Mouse (Mus musculus): ENCODE data around the gene Nlk. TPM values are rescaled to one million over a fixed set of nuclear protein-coding genes. Genes with fewer than 3 reads are reported as not detected.
"Not testable (repeated sequence)": the region's sequence is repeated elsewhere in the genome, so short reads cannot be mapped to it uniquely, and the experiment has no call there.

The Nlk gene
- total and polyA plus RNA-seq, 3 experiments, result 14.8 to 22.4 (median 20.4) TPM

- H3K4me2 ChIP-seq (ENCODE audit: insufficient read depth, low read depth, poor library complexity, severe bottlenecking); H3K4me1 ChIP-seq (ENCODE audit: control insufficient read depth in 1 of 2, insufficient read depth in 2 of 2); H3K79me2 ChIP-seq (replicated peaks; ENCODE audit: control insufficient read depth, extremely low read depth, insufficient read depth, poor library complexity, severe bottlenecking); DNase-seq (ENCODE audit: extremely low read depth); H3K9me3 ChIP-seq (replicated peaks; ENCODE audit: low read length); H3K27me3 ChIP-seq (replicated peaks); dilution Hi-C loops (cut with MboI; ENCODE audit: extremely low pct_ligation_motif_present, extremely low pct_unique_long_range_greater_than_20kb, low sequenced_read_pairs); H3K4me3 ChIP-seq (replicated peaks in 1 of 3; ENCODE audit: low read depth in 2 of 3, low read length in 2 of 3, poor library complexity in 1 of 3); H3K27ac ChIP-seq (ENCODE audit: insufficient read depth, low read depth); H3K9ac ChIP-seq (ENCODE audit: insufficient read depth, low read depth): not testable (repeated sequence)
- peaks cover 14 to 44% of the 10 kb centered on the region in 2 experiments for H3K36me3 ChIP-seq (replicated peaks in 1 of 2; ENCODE audit: control insufficient read depth in 1 of 2, insufficient read depth in 1 of 2, low read length in 1 of 2)
- in situ Hi-C loops (cut with MboI; ENCODE audit: low pct_ligation_motif_present, low pct_unique_long_range_greater_than_20kb, low sequenced_read_pairs), result loop anchor here (10.0 kb wide), 1 partner anchor 367 kb away; no protein-coding TSS in a partner anchor
- TF ChIP-seq CTCF (conservative IDR thresholded peaks at IDR 0.05 in 1 of 2, IDR thresholded peaks at IDR 0.05 in 1 of 2; ENCODE audit: low read depth in 2 of 2, low read length in 2 of 2) (peak in 1 of 2 experiments; percentile 28; a peak in 2 of 4 replicates), RAD21 (IDR thresholded peaks at IDR 0.05; ENCODE audit: low read depth, low read length) (peak; percentile 19)
Observed at GRCm38 (mm10) chr11:78587677-78588076, 109.5 kb downstream of the Nlk start.

GRCm38 (mm10) chr11:78586099-78586498, 111.1 kb downstream of the Nlk start:
- Histone ChIP-seq H3K4me2 (ENCODE audit: insufficient read depth, low read depth, poor library complexity, severe bottlenecking) (no peak overlapping the region), H3K27ac (ENCODE audit: insufficient read depth, low read depth) (no peak overlapping the region), H3K27me3 (replicated peaks) (no peaks in the 10 kb centered on the region), H3K4me3 (replicated peaks in 1 of 3; ENCODE audit: low read depth in 2 of 3, low read length in 2 of 3, poor library complexity in 1 of 3) (no peak overlapping the region), H3K9me3 (replicated peaks; ENCODE audit: low read length) (no peaks in the 10 kb centered on the region), H3K79me2 (replicated peaks; ENCODE audit: control insufficient read depth, extremely low read depth, insufficient read depth, poor library complexity, severe bottlenecking) (0 out of 2 replicates have a peak, but pooled peaks cover 2% of the 10 kb centered on the region), H3K4me1 (ENCODE audit: control insufficient read depth in 1 of 2, insufficient read depth in 2 of 2) (no peaks in the 10 kb centered on the region), H3K9ac (ENCODE audit: insufficient read depth, low read depth) (no peak overlapping the region), H3K36me3 (replicated peaks in 1 of 2; ENCODE audit: control insufficient read depth in 1 of 2, insufficient read depth in 1 of 2, low read length in 1 of 2) (peaks cover 17 to 53% of the 10 kb centered on the region in 2 experiments)
- DNase-seq (ENCODE audit: extremely low read depth), result peak; percentile 33
- in situ Hi-C loops (cut with MboI; ENCODE audit: low pct_ligation_motif_present, low pct_unique_long_range_greater_than_20kb, low sequenced_read_pairs), result loop anchor here (10.0 kb wide), 1 partner anchor 369 kb away; no protein-coding TSS in a partner anchor
- dilution Hi-C loops (cut with MboI; ENCODE audit: extremely low pct_ligation_motif_present, extremely low pct_unique_long_range_greater_than_20kb, low sequenced_read_pairs), result no loop called here
- peak in 1 of 2 experiments; percentile 61; a peak in 2 of 4 replicates for TF ChIP-seq CTCF (conservative IDR thresholded peaks at IDR 0.05 in 1 of 2, IDR thresholded peaks at IDR 0.05 in 1 of 2; ENCODE audit: low read depth in 2 of 2, low read length in 2 of 2)
- peak; percentile 52 for TF ChIP-seq RAD21 (IDR thresholded peaks at IDR 0.05; ENCODE audit: low read depth, low read length)
- TF ChIP-seq USF2 (conservative IDR thresholded peaks at IDR 0.05; ENCODE audit: low read depth, low read length), result no peak
- peak; percentile 29 for TF ChIP-seq SMC3 (IDR thresholded peaks at IDR 0.05; ENCODE audit: low read depth, low read length)

- Histone ChIP-seq H3K27me3 (replicated peaks) (no peaks in the 10 kb centered on the region), H3K9me3 (replicated peaks; ENCODE audit: low read length) (no peaks in the 10 kb centered on the region), H3K27ac (ENCODE audit: insufficient read depth, low read depth) (no peak overlapping the region), H3K9ac (ENCODE audit: insufficient read depth, low read depth) (no peak overlapping the region), H3K4me1 (ENCODE audit: control insufficient read depth in 1 of 2, insufficient read depth in 2 of 2) (no peaks in the 10 kb centered on the region), H3K79me2 (replicated peaks; ENCODE audit: control insufficient read depth, extremely low read depth, insufficient read depth, poor library complexity, severe bottlenecking) (0 out of 2 replicates have a peak, but pooled peaks cover 2% of the 10 kb centered on the region), H3K4me2 (ENCODE audit: insufficient read depth, low read depth, poor library complexity, severe bottlenecking) (no peak overlapping the region), H3K36me3 (replicated peaks in 1 of 2; ENCODE audit: control insufficient read depth in 1 of 2, insufficient read depth in 1 of 2, low read length in 1 of 2) (peaks cover 22 to 64% of the 10 kb centered on the region in 2 experiments), H3K4me3 (replicated peaks in 1 of 3; ENCODE audit: low read depth in 2 of 3, low read length in 2 of 3, poor library complexity in 1 of 3) (no peak overlapping the region)
- no peak for DNase-seq (ENCODE audit: extremely low read depth)
- no peak for TF ChIP-seq SMC3 (IDR thresholded peaks at IDR 0.05; ENCODE audit: low read depth, low read length)
- no peak for TF ChIP-seq CHD1 (IDR thresholded peaks at IDR 0.05; ENCODE audit: low read depth, low read length)
- no peak for TF ChIP-seq KAT2A (IDR thresholded peaks at IDR 0.05; ENCODE audit: insufficient replicate concordance, low read length)
- no peak for TF ChIP-seq SIN3A (IDR thresholded peaks at IDR 0.05; ENCODE audit: low read length)
- TF ChIP-seq NELFE (IDR thresholded peaks at IDR 0.05; ENCODE audit: low read depth, low read length), result no peak
- no peak for TF ChIP-seq NRF1 (IDR thresholded peaks at IDR 0.05; ENCODE audit: low read depth, low read length)
- in situ Hi-C loops (cut with MboI; ENCODE audit: low pct_ligation_motif_present, low pct_unique_long_range_greater_than_20kb, low sequenced_read_pairs) (loop anchor here (10.0 kb wide), 1 partner anchor 372 kb away; no protein-coding TSS in a partner anchor), dilution Hi-C loops (cut with MboI; ENCODE audit: extremely low pct_ligation_motif_present, extremely low pct_unique_long_range_greater_than_20kb, low sequenced_read_pairs) (no loop called here)
Observed at GRCm38 (mm10) chr11:78582848-78583247, 114.3 kb downstream of the Nlk start.
